Mouse (Mus musculus): ENCODE results near the gene Naa60. TPM values are rescaled to one million over a fixed set of nuclear protein-coding genes. Genes with fewer than 3 reads are reported as not detected.
"Not testable (repeated sequence)": the region's sequence is repeated elsewhere in the genome, so short reads cannot be mapped to it uniquely, and the experiment has no call there.

The Naa60 gene
- total and polyA plus RNA-seq, 2 experiments from 2014 or later: 76.7 to 91.6 TPM

GRCm38 (mm10) chr16:3842989-3843388 is 29.2 kb upstream of the Naa60 start:
- H3K27me3 ChIP-seq (ENCODE audit: insufficient read depth, low read length): no peaks in the 10 kb centered on the region
- DNase-seq (ENCODE audit: low spot score) (peak; percentile 51), ATAC-seq (peak; percentile 4; the same call in 1 of the 2 replicates)
- no peak for TF ChIP-seq CTCF (IDR thresholded peaks at IDR 0.05; ENCODE audit: low read depth)
- no peak overlapping the region for H3K4me2 ChIP-seq (ENCODE audit: low read depth, low read length)
- H3K9me3 ChIP-seq (ENCODE audit: low read length): no peaks in the 10 kb centered on the region
- no peaks in the 10 kb centered on the region for H3K36me3 ChIP-seq (ENCODE audit: insufficient read depth, low read length)
- H3K9ac ChIP-seq (replicated peaks; ENCODE audit: low read length): no peak overlapping the region
- no peak overlapping the region for H3K27ac ChIP-seq
- WGBS: 16% methylated on average over 4 of the region's 4 CpGs
- H3K4me1 ChIP-seq (ENCODE audit: insufficient read depth, low read length): 0 out of 2 replicates have a peak, but pooled peaks cover 2% of the 10 kb centered on the region
- H3K4me3 ChIP-seq (ENCODE audit: low read length): no peak overlapping the region

- Histone ChIP-seq H3K27me3 (ENCODE audit: insufficient read depth, low read length) (no peaks in the 10 kb centered on the region), H3K4me1 (ENCODE audit: insufficient read depth, low read length) (0 out of 2 replicates have a peak, but pooled peaks cover 2% of the 10 kb centered on the region), H3K27ac (no peak overlapping the region), H3K4me3 (ENCODE audit: low read length) (no peak overlapping the region), H3K36me3 (ENCODE audit: insufficient read depth, low read length) (no peaks in the 10 kb centered on the region), H3K9me3 (ENCODE audit: low read length) (no peaks in the 10 kb centered on the region), H3K9ac (replicated peaks; ENCODE audit: low read length) (no peak overlapping the region), H3K4me2 (ENCODE audit: low read depth, low read length) (no peak overlapping the region)
- TF ChIP-seq CTCF (IDR thresholded peaks at IDR 0.05; ENCODE audit: low read depth): no peak
- DNase-seq (ENCODE audit: low spot score) (no peak), ATAC-seq (no peak)
- WGBS: 71% methylated on average over 1 of the region's 1 CpGs
These were observed 28.4 kb upstream of the Naa60 start for GRCm38 (mm10) chr16:3843796-3844195.

GRCm38 (mm10) chr16:3846711-3847518 is 25.3 kb upstream of the Naa60 start, which contains the start of gene Zfp174:
TSS of gene Zfp174 (plus strand) at chr16:3847268.
- H3K9me3 ChIP-seq (ENCODE audit: low read length): no peaks in the 10 kb centered on the region
- H3K4me1 ChIP-seq (ENCODE audit: insufficient read depth, low read length): 0 out of 2 replicates have a peak, but pooled peaks cover 2% of the 10 kb centered on the region
- no peaks in the 10 kb centered on the region for H3K36me3 ChIP-seq (ENCODE audit: insufficient read depth, low read length)
- H3K4me3 ChIP-seq (ENCODE audit: low read length): peak within 1 kb of the TSS; percentile 72
- WGBS: 3% methylated on average over 38 of the region's 38 CpGs
- DNase-seq (ENCODE audit: low spot score) (peak; percentile 98), ATAC-seq (peak; percentile 99)
- peak; percentile 39 for TF ChIP-seq CTCF (IDR thresholded peaks at IDR 0.05; ENCODE audit: low read depth)
- H3K27me3 ChIP-seq (ENCODE audit: insufficient read depth, low read length): no peaks in the 10 kb centered on the region
- H3K9ac ChIP-seq (replicated peaks; ENCODE audit: low read length): peak within 1 kb of the TSS; percentile 59
- 0 out of 2 replicates have a peak within 1 kb of the TSS, but pooled peaks have one; percentile 41 for H3K27ac ChIP-seq
- H3K4me2 ChIP-seq (ENCODE audit: low read depth, low read length): peak within 1 kb of the TSS; percentile 78

GRCm38 (mm10) chr16:3847871-3848270 is 24.3 kb upstream of the Naa60 start:
- Histone ChIP-seq H3K27ac (no peak overlapping the region), H3K4me2 (ENCODE audit: low read depth, low read length) (peak overlapping the region; percentile 78), H3K27me3 (ENCODE audit: insufficient read depth, low read length) (no peaks in the 10 kb centered on the region), H3K9ac (replicated peaks; ENCODE audit: low read length) (peak overlapping the region; percentile 59; the same call in 1 of the 2 replicates), H3K9me3 (ENCODE audit: low read length) (no peaks in the 10 kb centered on the region), H3K4me3 (ENCODE audit: low read length) (peak overlapping the region; percentile 72), H3K4me1 (ENCODE audit: insufficient read depth, low read length) (0 out of 2 replicates have a peak, but pooled peaks cover 1% of the 10 kb centered on the region), H3K36me3 (ENCODE audit: insufficient read depth, low read length) (no peaks in the 10 kb centered on the region)
- ATAC-seq (no peak), DNase-seq (ENCODE audit: low spot score) (no peak)
- TF ChIP-seq CTCF (IDR thresholded peaks at IDR 0.05; ENCODE audit: low read depth): no peak; the same call in 1 of the 2 replicates
- 68% methylated on average over 4 of the region's 4 CpGs for WGBS

GRCm38 (mm10) chr16:3848416-3848815 is 23.8 kb upstream of the Naa60 start:
- ATAC-seq: no peak
- Histone ChIP-seq H3K27ac (no peak overlapping the region), H3K4me2 (ENCODE audit: low read depth, low read length) (0 out of 2 replicates have a peak overlapping the region, but pooled peaks have one; percentile 78), H3K27me3 (ENCODE audit: insufficient read depth, low read length) (no peaks in the 10 kb centered on the region), H3K4me3 (ENCODE audit: low read length) (no peak overlapping the region), H3K9ac (replicated peaks; ENCODE audit: low read length) (no peak overlapping the region), H3K36me3 (ENCODE audit: insufficient read depth, low read length) (no peaks in the 10 kb centered on the region), H3K4me1 (ENCODE audit: insufficient read depth, low read length) (no peaks in the 10 kb centered on the region), H3K9me3 (ENCODE audit: low read length) (no peaks in the 10 kb centered on the region)
- TF ChIP-seq CTCF (IDR thresholded peaks at IDR 0.05; ENCODE audit: low read depth): peak; percentile 24; the same call in 1 of the 2 replicates
- WGBS: 72% methylated on average over 3 of the region's 3 CpGs
- DNase-seq (ENCODE audit: low spot score): no peak

GRCm38 (mm10) chr16:3851301-3851700 is 20.9 kb upstream of the Naa60 start:
- not testable (repeated sequence) for H3K4me1 ChIP-seq (ENCODE audit: insufficient read depth, low read length); ATAC-seq; DNase-seq (ENCODE audit: low spot score); H3K9me3 ChIP-seq (ENCODE audit: low read length); H3K27me3 ChIP-seq (ENCODE audit: insufficient read depth, low read length); H3K9ac ChIP-seq (replicated peaks; ENCODE audit: low read length); H3K4me3 ChIP-seq (ENCODE audit: low read length); H3K36me3 ChIP-seq (ENCODE audit: insufficient read depth, low read length); H3K27ac ChIP-seq; H3K4me2 ChIP-seq (ENCODE audit: low read depth, low read length)
- WGBS: 87% methylated on average over 13 of the region's 13 CpGs

- Histone ChIP-seq H3K4me3 (ENCODE audit: low read length) (no peak overlapping the region), H3K36me3 (ENCODE audit: insufficient read depth, low read length) (no peaks in the 10 kb centered on the region), H3K27me3 (ENCODE audit: insufficient read depth, low read length) (no peaks in the 10 kb centered on the region), H3K9me3 (ENCODE audit: low read length) (no peaks in the 10 kb centered on the region), H3K9ac (replicated peaks; ENCODE audit: low read length) (no peak overlapping the region), H3K4me1 (ENCODE audit: insufficient read depth, low read length) (no peaks in the 10 kb centered on the region), H3K27ac (no peak overlapping the region), H3K4me2 (ENCODE audit: low read depth, low read length) (no peak overlapping the region)
- DNase-seq (ENCODE audit: low spot score) (no peak), ATAC-seq (no peak)
- 43% methylated on average over 11 of the region's 12 CpGs for WGBS
- no peak for TF ChIP-seq CTCF (IDR thresholded peaks at IDR 0.05; ENCODE audit: low read depth)
These were observed 19.6 kb upstream of the Naa60 start for GRCm38 (mm10) chr16:3852586-3852985.
